Mouse (Mus musculus): Measurements from ENCODE around the gene Bche.

DNA sequence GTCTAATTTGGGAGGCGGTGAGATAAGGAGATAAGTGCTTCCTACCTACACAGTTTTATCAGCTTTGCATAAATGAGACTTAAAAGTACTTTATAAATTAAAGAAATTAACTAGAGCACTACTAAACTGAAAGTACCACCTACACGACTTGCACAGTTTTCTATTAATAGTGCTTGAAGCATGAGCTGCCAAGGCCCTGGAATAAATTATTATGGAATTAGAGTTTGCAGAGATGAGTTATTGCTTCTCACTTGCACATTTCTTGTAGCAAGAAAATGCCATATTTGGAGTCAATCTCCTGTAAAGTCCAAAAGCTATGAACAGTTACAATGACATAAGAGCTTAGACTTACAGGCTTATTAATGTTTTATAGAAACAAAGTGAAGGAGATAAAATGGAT, 96.8 kb downstream of the Bche start:
- TF ChIP-seq POLR2A (IDR thresholded peaks at IDR 0.05; ENCODE audit: insufficient read length, low read depth) (no peak), MYOD1 (IDR thresholded peaks at IDR 0.05; ENCODE audit: control insufficient read depth in 1 of 3, insufficient read length in 2 of 3, low read depth in 2 of 3) (no peak), USF1 (IDR thresholded peaks at IDR 0.05; ENCODE audit: low read depth) (no peak), E2F4 (IDR thresholded peaks at IDR 0.05; ENCODE audit: insufficient read depth) (no peak), POLR2AphosphoS2 (IDR thresholded peaks at IDR 0.05; ENCODE audit: insufficient read length, low read depth) (no peak), SRF (IDR thresholded peaks at IDR 0.05; ENCODE audit: control insufficient read depth, insufficient read length, low read depth) (no peak), MAX (IDR thresholded peaks at IDR 0.05; ENCODE audit: low read depth) (no peak), TCF12 (IDR thresholded peaks at IDR 0.05; ENCODE audit: insufficient read depth, poor library complexity, severe bottlenecking) (no peak), MYOG (IDR thresholded peaks at IDR 0.05; ENCODE audit: control insufficient read depth in 1 of 3, insufficient read depth in 1 of 3, insufficient read length in 2 of 3, low read depth in 2 of 3) (no peak)
